20 mouse cellular contexts compared by ENCODE assay signal in genomic region chr15:95803484-95803883, GRCm38 (mm10). TPM values are rescaled to one million over a fixed set of nuclear protein-coding genes. Genes with fewer than 3 reads are reported as not detected.
DNase-seq lines count a peak whose midpoint lies in the region; ATAC-seq and TF ChIP-seq lines count a peak whose summit lies in the region.
"Had no signal": no experiment of that assay in that cellular context is flagged by ENCODE, and none has a peak within 500 bp of the region (broad histone marks: within the 10 kb centered on the region; RNA-seq: fewer than 3 reads in every experiment).

No protein-coding gene starts in this region.

- DNase-seq in heart, adult 2 months = no peak
- no peak for DNase-seq in heart, adult 9 months (ENCODE audit: low spot score in 2 of 2)
- DNase-seq in lung, postnatal 4 days = no peak
- no peak for DNase-seq in forebrain, embryonic 11.5 days (ENCODE audit: low spot score)
- DNase-seq: cerebellum, adult 11-12 months; cerebellum, adult 9-11 months; liver, embryonic 13.5 days; midbrain, embryonic 14.5 days; spleen, adult 18-20 months had no signal

- no peak overlapping the region for H3K4me3 ChIP-seq in heart, adult 2 months
- H3K4me3 ChIP-seq in lung, embryonic 15.5 days = no peak overlapping the region
- H3K4me3 ChIP-seq in C2C12 (ENCODE audit: insufficient read depth, poor library complexity, severe bottlenecking) (no peak overlapping the region), macrophage (ENCODE audit: inconsistent target) (peak overlapping the region; percentile 10; the same call in 1 of the 2 replicates)
- no peak overlapping the region for H3K4me3 ChIP-seq in forebrain, embryonic 11.5 days (ENCODE audit: low read depth, low read length)
- H3K4me3 ChIP-seq: embryonic facial prominence, embryonic 13.5 days; forebrain, embryonic 13.5 days; hindbrain, embryonic 10.5 days; hindbrain, embryonic 15.5 days; limb, embryonic 10.5 days; limb, embryonic 15.5 days; liver, embryonic 13.5 days had no signal

- peaks cover 4% of the 10 kb centered on the region for H3K79me2 ChIP-seq in heart, adult 2 months (replicated peaks; ENCODE audit: control insufficient read depth, insufficient read depth, low read length)
- peaks cover 87% of the 10 kb centered on the region for H3K79me2 ChIP-seq in C2C12 (ENCODE audit: control insufficient read depth, insufficient read depth)
- peaks cover 95% of the 10 kb centered on the region for H3K79me2 ChIP-seq in macrophage (ENCODE audit: inconsistent target)

- intact Hi-C loops in heart, adult 2 months (cut with DNase I) = no loop called here

- ATAC-seq in lung, embryonic 15.5 days (ENCODE audit: borderline replicate concordance, extremely low read depth, low FRiP score, low TSS enrichment) = no peak
- ATAC-seq in forebrain, embryonic 11.5 days (replicated peaks; ENCODE audit: low FRiP score) = no peak
- ATAC-seq: activated CD4-positive, CD25-positive, alpha-beta regulatory T cell, adult 4 months; forebrain, embryonic 13.5 days; inflammation-experienced regulatory T-cells, adult 6 months had no signal

- no peak overlapping the region for H3K4me2 ChIP-seq in lung, embryonic 15.5 days
- no peak overlapping the region for H3K4me2 ChIP-seq in forebrain, embryonic 11.5 days (ENCODE audit: low read depth, low read length, severe bottlenecking)
- H3K4me2 ChIP-seq: forebrain, embryonic 13.5 days; hindbrain, embryonic 15.5 days; liver, embryonic 13.5 days had no signal

- WGBS in heart, adult 2 months = 87% methylated on average over 3 of the region's 3 CpGs
- WGBS in lung, embryonic 15.5 days = 71% methylated on average over 3 of the region's 3 CpGs
- 88% methylated on average over 3 of the region's 3 CpGs for WGBS in macrophage (ENCODE audit: missing documents)
- WGBS in forebrain, embryonic 11.5 days = 85% methylated on average over 3 of the region's 3 CpGs

- no peak for TF ChIP-seq CTCF in heart, adult 2 months (IDR thresholded peaks at IDR 0.05)
- TF ChIP-seq CTCF in C2C12 (IDR thresholded peaks at IDR 0.05; ENCODE audit: control insufficient read depth, insufficient read depth, insufficient read length) = no peak

- no peaks in the 10 kb centered on the region; the same call in 1 of the 2 replicates for H3K36me3 ChIP-seq in heart, adult 2 months (ENCODE audit: control insufficient read depth, insufficient read depth, low read length)
- H3K36me3 ChIP-seq in lung, embryonic 15.5 days = peaks cover 6% of the 10 kb centered on the region; the same call in 1 of the 2 replicates
- H3K36me3 ChIP-seq in C2C12 (ENCODE audit: control insufficient read depth, insufficient read depth) (peaks cover 37% of the 10 kb centered on the region), macrophage (ENCODE audit: inconsistent target) (no peaks in the 10 kb centered on the region)
- no peaks in the 10 kb centered on the region for H3K36me3 ChIP-seq in forebrain, embryonic 11.5 days (ENCODE audit: control insufficient read depth, insufficient read depth, low read length)
- H3K36me3 ChIP-seq: hindbrain, embryonic 15.5 days; liver, embryonic 13.5 days had no signal

- H3K9ac ChIP-seq in heart, adult 2 months (ENCODE audit: low read depth, low read length) = no peak overlapping the region
- no peak overlapping the region for H3K9ac ChIP-seq in lung, embryonic 15.5 days
- no peak overlapping the region for H3K9ac ChIP-seq in forebrain, embryonic 11.5 days (ENCODE audit: low read length)
- H3K9ac ChIP-seq: embryonic facial prominence, embryonic 13.5 days; forebrain, embryonic 13.5 days; hindbrain, embryonic 15.5 days; limb, embryonic 15.5 days; liver, embryonic 13.5 days had no signal

- H3K4me1 ChIP-seq in heart, adult 2 months (ENCODE audit: control insufficient read depth, insufficient read depth, low read length) = peaks cover 24% of the 10 kb centered on the region
- peaks cover 48% of the 10 kb centered on the region for H3K4me1 ChIP-seq in lung, embryonic 15.5 days
- H3K4me1 ChIP-seq in forebrain, embryonic 11.5 days (replicated peaks; ENCODE audit: control insufficient read depth, insufficient read depth, low read length) = peaks cover 2% of the 10 kb centered on the region; the same call in 1 of the 2 replicates

- H3K27me3 ChIP-seq in heart, adult 2 months (ENCODE audit: control insufficient read depth, insufficient read depth, low read length) = no peaks in the 10 kb centered on the region
- H3K27me3 ChIP-seq in lung, embryonic 15.5 days = no peaks in the 10 kb centered on the region
- no peaks in the 10 kb centered on the region for H3K27me3 ChIP-seq in C2C12 (ENCODE audit: control insufficient read depth, insufficient read depth, insufficient read length)
- H3K27me3 ChIP-seq in forebrain, embryonic 11.5 days (ENCODE audit: control insufficient read depth, insufficient read depth, low read length) = no peaks in the 10 kb centered on the region
- H3K27me3 ChIP-seq: embryonic facial prominence, embryonic 13.5 days; forebrain, embryonic 13.5 days; hindbrain, embryonic 15.5 days; limb, embryonic 15.5 days; liver, embryonic 13.5 days had no signal

- no peak for TF ChIP-seq EP300 in heart, adult 2 months (IDR thresholded peaks at IDR 0.05; ENCODE audit: insufficient read depth, low read depth, low read length)

- H3K79me3 ChIP-seq in C2C12 (ENCODE audit: low read depth) = peaks cover 64% of the 10 kb centered on the region

- H3ac ChIP-seq in C2C12 (ENCODE audit: control insufficient read depth, insufficient read length, low read depth) = no peak overlapping the region

- H3K9me3 ChIP-seq in lung, embryonic 15.5 days = no peaks in the 10 kb centered on the region
- H3K9me3 ChIP-seq in forebrain, embryonic 11.5 days (ENCODE audit: control insufficient read depth, low read length) = no peaks in the 10 kb centered on the region
- H3K9me3 ChIP-seq: embryonic facial prominence, embryonic 13.5 days; forebrain, embryonic 13.5 days; hindbrain, embryonic 10.5 days; hindbrain, embryonic 15.5 days; limb, embryonic 10.5 days; limb, embryonic 15.5 days; liver, embryonic 13.5 days had no signal

- H3K27ac ChIP-seq in heart, adult 2 months = peak overlapping the region; percentile 39
- peak overlapping the region; percentile 76; the same call in 1 of the 2 replicates for H3K27ac ChIP-seq in lung, embryonic 15.5 days
- H3K27ac ChIP-seq in macrophage = peak overlapping the region; percentile 93
- no peak overlapping the region for H3K27ac ChIP-seq in forebrain, embryonic 11.5 days (ENCODE audit: low read depth, low read length)
- H3K27ac ChIP-seq: forebrain, embryonic 13.5 days; hindbrain, embryonic 15.5 days; liver, embryonic 13.5 days had no signal

- TF ChIP-seq POLR2A in heart, adult 2 months (IDR thresholded peaks at IDR 0.05; ENCODE audit: insufficient read depth, low read depth, low read length) = no peak

TF ChIP-seq in C2C12, 6 proteins besides CTCF, POLR2A, EP300 and RAD21:
- TF ChIP-seq CEBPB (IDR thresholded peaks at IDR 0.05; ENCODE audit: low read depth) (no peak), USF1 (IDR thresholded peaks at IDR 0.05; ENCODE audit: low read depth) (peak; percentile 69)

RNA-seq across cellular contexts. Expression of gene Ano6, which starts 12.8 kb away (rescaled TPM):
- total RNA-seq in heart, adult 2 months (2021) = 10 to 100 TPM; 17.3 to 19.6 TPM
- 14.1 and 22.5 TPM in 2 replicates for polyA plus RNA-seq in heart, adult 2 months (2012; rRNA removed)
- 39.5 and 44.0 TPM in 2 replicates for polyA plus RNA-seq in lung, embryonic 15.5 days (2015; fragmentation: Nextera tagmentation; extraction: Ambion mirVana)
- polyA plus RNA-seq in C2C12 (2012; fragmentation: generic; extraction: Trizol) (73.2 TPM), macrophage (2018) (71.9 to 124 TPM (median 74.2 TPM) in 3 replicates)
- total RNA-seq in macrophage (2018; cell fraction: chromatin; rRNA removed) = 100 to 1,000 TPM; 179 to 920 (median 223) TPM
- total RNA-seq in macrophage (2018; cell fraction: cytosol; rRNA removed) = 100 to 1,000 TPM in 10 of 26 experiments, 10 to 100 TPM in 16; 54.7 to 124 (median 86.7) TPM
- 100 to 1,000 TPM; 107 to 458 (median 178) TPM for total RNA-seq in macrophage (2018; cell fraction: nucleus; rRNA removed)
- 38.0 and 40.3 TPM in 2 replicates for polyA plus RNA-seq in forebrain, embryonic 11.5 days (2014; fragmentation: Nextera tagmentation; extraction: Ambion mirVana)
